Mouse (Mus musculus) heart, embryonic 11.5 days (tissue): ENCODE data around the gene Itgad. TPM values are rescaled to one million over a fixed set of nuclear protein-coding genes. Genes with fewer than 3 reads are reported as not detected.

Experiments used
- ATAC-seq: fragments of 200-750 bp; cut with Nextera tagmentation; replicated peaks from 2 replicates; pipeline ENCODE4 v1.8.0; 2017; ENCODE audit warnings: moderate library complexity; ENCODE audit not compliant: insufficient number of reproducible peaks, low FRiP score, low TSS enrichment
- H3K27ac ChIP-seq: fragments of 300-500 bp; sonication (generic); 2 replicates; pipeline ENCODE4 v1.5.1; 2014; ENCODE audit warnings: mild to moderate bottlenecking, low read depth, low read length
- H3K27me3 ChIP-seq: fragments of 300-500 bp; sonication (generic); 2 replicates; pipeline ENCODE4 v1.6.1; 2014; ENCODE audit warnings: mild to moderate bottlenecking, low read length, mixed read lengths; ENCODE audit not compliant: control insufficient read depth, insufficient read depth
- H3K36me3 ChIP-seq: fragments of 300-500 bp; sonication (generic); 2 replicates; pipeline ENCODE4 v1.6.1; 2014; ENCODE audit warnings: mild to moderate bottlenecking, low read length, moderate library complexity, mixed read lengths; ENCODE audit not compliant: control insufficient read depth, insufficient read depth
- H3K4me1 ChIP-seq: fragments of 300-500 bp; sonication (generic); 2 replicates; pipeline ENCODE4 v1.6.1; 2014; ENCODE audit warnings: low read length; ENCODE audit not compliant: control insufficient read depth, insufficient read depth
- H3K4me2 ChIP-seq: fragments of 300-500 bp; sonication (generic); 2 replicates; pipeline ENCODE4 v1.6.1; 2014; ENCODE audit warnings: mild to moderate bottlenecking, moderate library complexity
- H3K4me3 ChIP-seq: fragments of 300-500 bp; sonication (generic); 2 replicates; pipeline ENCODE4 v1.5.1; 2014; ENCODE audit warnings: low read depth, low read length
- H3K9ac ChIP-seq: fragments of 300-500 bp; sonication (generic); 2 replicates; pipeline ENCODE4 v1.6.1; 2014; ENCODE audit warnings: mild to moderate bottlenecking, low read depth, low read length, moderate library complexity
- H3K9me3 ChIP-seq: fragments of 300-500 bp; sonication (generic); replicated peaks from 2 replicates; pipeline ENCODE4 v1.6.1; 2016; ENCODE audit warnings: low read length; ENCODE audit not compliant: control insufficient read depth
- WGBS: fragments of 180-500 bp; shearing (Covaris S2); extraction: QIAGEN DNeasy Blood & Tissue Kit; methylation state at CpG from one replicate; pipeline ENCODE4 v1.1.7; 2014; ENCODE audit not compliant: insufficient replicate concordance; 5-methylcytosine and 5-hydroxymethylcytosine counted together
- polyA plus RNA-seq: library from polyadenylated mRNA; unstranded; fragments of >200 nt; fragmentation: Nextera tagmentation; extraction: Ambion mirVana; gene quantifications from 2 replicates; pipeline ENCODE4 v1.2.1, GENCODE M21; 2014

The Itgad gene
- polyA plus RNA-seq, 1 experiment from 2014 or later, result not detected

- no peak for ATAC-seq
Observed at GRCm38 (mm10) chr7:128119726-128120490, 34.3 kb upstream of the Itgad start.

GRCm38 (mm10) chr7:128128741-128129720, 25.1 kb upstream of the Itgad start, which contains the start of gene Itgax:
Gene Itgax (plus strand): TSS chr7:128129547.
- 56% methylated on average over 8 of the region's 8 CpGs for WGBS
- Histone ChIP-seq H3K27ac (no peak within 1 kb of the TSS), H3K9ac (no peak within 1 kb of the TSS), H3K4me2 (no peak within 1 kb of the TSS), H3K4me3 (no peak within 1 kb of the TSS), H3K9me3 (no peaks in the 10 kb centered on the region), H3K4me1 (peaks cover 5% of the 10 kb centered on the region; the same call in 1 of the 2 replicates), H3K27me3 (no peaks in the 10 kb centered on the region), H3K36me3 (no peaks in the 10 kb centered on the region)
- ATAC-seq, result no peak

More at GRCm38 (mm10) chr7:128119726-128120490, 34.3 kb upstream of the Itgad start:
- Histone ChIP-seq H3K27ac (no peak overlapping the region), H3K27me3 (no peaks in the 10 kb centered on the region), H3K9ac (no peak overlapping the region), H3K9me3 (no peaks in the 10 kb centered on the region), H3K4me3 (no peak overlapping the region), H3K4me1 (no peaks in the 10 kb centered on the region), H3K4me2 (no peak overlapping the region), H3K36me3 (no peaks in the 10 kb centered on the region)
- 77% methylated on average over 6 of the region's 6 CpGs for WGBS

GRCm38 (mm10) chr7:128132148-128132547, 22.0 kb upstream of the Itgad start:
- Histone ChIP-seq H3K9me3 (no peaks in the 10 kb centered on the region), H3K4me3 (no peak overlapping the region), H3K27me3 (no peaks in the 10 kb centered on the region), H3K27ac (no peak overlapping the region), H3K36me3 (no peaks in the 10 kb centered on the region), H3K4me2 (no peak overlapping the region), H3K4me1 (peaks cover 5% of the 10 kb centered on the region; the same call in 1 of the 2 replicates), H3K9ac (no peak overlapping the region)
- WGBS, result 38% methylated on average over 5 of the region's 5 CpGs
- no peak for ATAC-seq

GRCm38 (mm10) chr7:128133596-128133995, 20.6 kb upstream of the Itgad start:
- WGBS, result 78% methylated on average over 2 of the region's 2 CpGs
- H3K9ac ChIP-seq, result no peak overlapping the region
- ATAC-seq, result no peak

GRCm38 (mm10) chr7:128136927-128137326, 17.2 kb upstream of the Itgad start:
- WGBS, result 46% methylated on average over 4 of the region's 4 CpGs
- no peak for ATAC-seq

More at GRCm38 (mm10) chr7:128133596-128133995, 20.6 kb upstream of the Itgad start:
- H3K4me1 ChIP-seq, result no peaks in the 10 kb centered on the region
- H3K4me2 ChIP-seq, result no peak overlapping the region
- H3K36me3 ChIP-seq, result no peaks in the 10 kb centered on the region
- H3K27ac ChIP-seq, result no peak overlapping the region
- H3K9me3 ChIP-seq, result no peaks in the 10 kb centered on the region
- no peak overlapping the region for H3K4me3 ChIP-seq
- no peaks in the 10 kb centered on the region for H3K27me3 ChIP-seq

GRCm38 (mm10) chr7:128139611-128140010, 14.6 kb upstream of the Itgad start:
- Histone ChIP-seq H3K4me3 (no peak overlapping the region), H3K9ac (no peak overlapping the region), H3K4me2 (no peak overlapping the region), H3K36me3 (no peaks in the 10 kb centered on the region), H3K27ac (no peak overlapping the region), H3K9me3 (no peaks in the 10 kb centered on the region), H3K27me3 (no peaks in the 10 kb centered on the region), H3K4me1 (no peaks in the 10 kb centered on the region)
- ATAC-seq, result no peak
- 89% methylated on average over 6 of the region's 6 CpGs for WGBS

More at GRCm38 (mm10) chr7:128136927-128137326, 17.2 kb upstream of the Itgad start:
- no peaks in the 10 kb centered on the region for H3K27me3 ChIP-seq
- no peak overlapping the region for H3K4me3 ChIP-seq
- no peak overlapping the region for H3K4me2 ChIP-seq
- H3K9me3 ChIP-seq, result no peaks in the 10 kb centered on the region
- no peaks in the 10 kb centered on the region for H3K4me1 ChIP-seq
- H3K9ac ChIP-seq, result no peak overlapping the region
- H3K27ac ChIP-seq, result no peak overlapping the region
- no peaks in the 10 kb centered on the region for H3K36me3 ChIP-seq

- Histone ChIP-seq H3K4me3 (no peak overlapping the region), H3K9ac (no peak overlapping the region), H3K27ac (no peak overlapping the region), H3K9me3 (no peaks in the 10 kb centered on the region), H3K4me2 (no peak overlapping the region), H3K36me3 (no peaks in the 10 kb centered on the region), H3K4me1 (no peaks in the 10 kb centered on the region), H3K27me3 (no peaks in the 10 kb centered on the region)
- 85% methylated on average over 8 of the region's 8 CpGs for WGBS
- no peak for ATAC-seq
Observed at GRCm38 (mm10) chr7:128150970-128151369, 3.2 kb upstream of the Itgad start.

GRCm38 (mm10) chr7:128154924-128155323, 748 bp downstream of the Itgad start:
- Histone ChIP-seq H3K4me2 (peak overlapping the region; percentile 50), H3K27ac (no peak overlapping the region), H3K4me3 (no peak overlapping the region), H3K9ac (no peak overlapping the region), H3K9me3 (no peaks in the 10 kb centered on the region), H3K4me1 (no peaks in the 10 kb centered on the region), H3K36me3 (no peaks in the 10 kb centered on the region), H3K27me3 (no peaks in the 10 kb centered on the region)
- 24% methylated on average over 10 of the region's 10 CpGs for WGBS
- ATAC-seq, result no peak
